Mouse (Mus musculus): ENCODE measurements around the gene Ankrd50. TPM values are rescaled to one million over a fixed set of nuclear protein-coding genes. Genes with fewer than 3 reads are reported as not detected.

Gene Ankrd50
- polyA plus RNA-seq, 1 experiment from 2014 or later = 11.2 TPM

DNA sequence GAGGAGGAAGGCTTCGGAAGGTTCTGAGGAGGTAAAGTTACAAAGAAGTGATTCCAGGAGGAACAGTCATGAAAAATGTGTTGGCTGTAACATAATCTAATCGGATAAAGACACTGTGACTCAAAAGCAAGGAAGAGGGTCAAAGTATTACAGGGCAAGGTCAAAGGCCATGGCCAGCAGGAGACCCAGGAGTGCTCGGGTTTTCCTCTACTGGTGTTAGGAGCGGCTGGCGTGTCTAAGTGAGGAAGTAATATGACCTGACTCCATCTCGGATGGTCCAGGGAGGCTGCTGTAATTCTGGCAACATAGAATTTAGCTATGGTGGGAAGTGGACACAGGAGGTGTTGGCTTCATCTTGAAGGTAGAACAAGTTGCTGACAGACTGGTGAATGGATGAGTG, 9.1 kb downstream of the Ankrd50 start:
- Histone ChIP-seq H3K4me2 (no peak overlapping the region), H3K9me3 (ENCODE audit: control insufficient read depth, low read length) (no peaks in the 10 kb centered on the region), H3K4me1 (replicated peaks; ENCODE audit: control insufficient read depth, insufficient read depth, low read length) (no peaks in the 10 kb centered on the region), H3K4me3 (ENCODE audit: low read depth, low read length) (no peak overlapping the region), H3K27ac (ENCODE audit: low read depth, low read length) (no peak overlapping the region), H3K9ac (ENCODE audit: low read depth, low read length) (no peak overlapping the region), H3K27me3 (replicated peaks; ENCODE audit: control insufficient read depth, insufficient read depth, low read length) (no peaks in the 10 kb centered on the region), H3K36me3 (ENCODE audit: control insufficient read depth, insufficient read depth, low read length) (peaks cover 3% of the 10 kb centered on the region; the same call in 1 of the 2 replicates)
- no peak for DNase-seq (ENCODE audit: low spot score)
- ATAC-seq (replicated peaks; ENCODE audit: low FRiP score) = no peak
- 67% methylated on average over 6 of the region's 6 CpGs for WGBS

DNA sequence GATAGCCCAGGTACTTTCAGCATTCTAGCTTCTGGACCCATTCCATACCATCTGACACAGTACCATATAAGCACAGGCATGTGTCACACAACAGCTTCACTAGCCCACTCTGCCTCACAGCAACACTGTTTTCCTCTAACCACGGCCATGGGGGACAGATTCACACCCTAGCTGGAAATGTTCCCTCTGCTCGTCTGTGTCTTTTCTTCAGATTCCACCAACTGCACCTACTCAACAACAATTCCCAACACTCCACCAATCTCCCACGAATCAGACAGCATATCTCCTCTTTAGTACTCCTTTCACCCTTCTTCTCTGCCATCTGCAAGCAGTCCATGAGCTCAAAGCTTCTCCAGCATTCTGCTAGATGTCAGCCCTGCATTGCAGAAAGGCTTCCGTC, 11.5 kb downstream of the Ankrd50 start:
- DNase-seq (ENCODE audit: low spot score) (no peak), ATAC-seq (replicated peaks; ENCODE audit: low FRiP score) (no peak)
- Histone ChIP-seq H3K27ac (ENCODE audit: low read depth, low read length) (no peak overlapping the region), H3K4me3 (ENCODE audit: low read depth, low read length) (no peak overlapping the region), H3K4me1 (replicated peaks; ENCODE audit: control insufficient read depth, insufficient read depth, low read length) (no peaks in the 10 kb centered on the region), H3K9ac (ENCODE audit: low read depth, low read length) (no peak overlapping the region), H3K36me3 (ENCODE audit: control insufficient read depth, insufficient read depth, low read length) (peaks cover 3% of the 10 kb centered on the region; the same call in 1 of the 2 replicates), H3K9me3 (ENCODE audit: control insufficient read depth, low read length) (no peaks in the 10 kb centered on the region), H3K4me2 (no peak overlapping the region), H3K27me3 (replicated peaks; ENCODE audit: control insufficient read depth, insufficient read depth, low read length) (no peaks in the 10 kb centered on the region)
- WGBS = 81% methylated on average over 4 of the region's 4 CpGs

DNA sequence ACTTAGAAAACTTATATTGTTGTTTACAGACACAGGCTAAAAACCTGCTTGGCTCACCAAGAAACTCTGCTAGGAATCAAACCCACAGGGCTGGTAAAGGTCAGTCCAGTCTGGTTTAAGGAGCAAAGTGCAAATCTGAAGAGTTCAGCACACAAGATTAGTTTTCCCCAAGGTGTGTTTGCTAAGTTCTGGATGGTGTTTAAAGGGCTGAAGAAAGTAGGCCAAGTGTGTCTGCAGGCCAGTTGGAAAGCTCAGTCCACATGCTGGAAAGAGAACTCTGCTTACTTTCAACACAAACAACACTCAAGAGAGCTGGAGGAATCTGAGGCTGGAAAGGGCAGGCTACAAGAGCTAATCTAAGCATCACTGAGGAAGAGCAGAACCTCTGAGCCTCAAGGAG, 13.1 kb downstream of the Ankrd50 start:
- no peak overlapping the region for H3K4me2 ChIP-seq
- H3K4me3 ChIP-seq (ENCODE audit: low read depth, low read length) = no peak overlapping the region
- no peaks in the 10 kb centered on the region for H3K27me3 ChIP-seq (replicated peaks; ENCODE audit: control insufficient read depth, insufficient read depth, low read length)
- H3K36me3 ChIP-seq (ENCODE audit: control insufficient read depth, insufficient read depth, low read length) = no peaks in the 10 kb centered on the region; the same call in 1 of the 2 replicates
- no peaks in the 10 kb centered on the region for H3K4me1 ChIP-seq (replicated peaks; ENCODE audit: control insufficient read depth, insufficient read depth, low read length)
- no peak for ATAC-seq (replicated peaks; ENCODE audit: low FRiP score)
- no peak overlapping the region for H3K27ac ChIP-seq (ENCODE audit: low read depth, low read length)
- no peaks in the 10 kb centered on the region for H3K9me3 ChIP-seq (ENCODE audit: control insufficient read depth, low read length)
- no peak for DNase-seq (ENCODE audit: low spot score)
- H3K9ac ChIP-seq (ENCODE audit: low read depth, low read length) = no peak overlapping the region

DNA sequence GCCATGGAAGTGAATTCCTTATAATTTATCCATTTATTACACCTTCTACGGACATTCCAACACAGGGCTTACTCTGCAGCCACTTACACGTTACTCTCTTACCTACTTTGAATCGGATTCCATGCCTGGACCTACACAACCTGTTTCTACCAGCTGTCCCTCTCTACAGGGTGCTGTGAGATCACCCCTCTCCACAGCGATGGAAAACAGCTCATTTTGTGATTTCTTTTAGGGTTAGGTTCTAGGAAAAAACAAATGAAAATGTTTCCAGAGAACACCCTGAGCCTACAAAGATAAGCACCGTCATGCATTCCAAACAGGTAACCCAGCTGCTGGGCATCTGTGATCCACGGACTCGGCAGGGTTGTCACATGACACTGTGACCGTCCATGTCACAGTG, 16.5 kb downstream of the Ankrd50 start:
- no peak overlapping the region for H3K27ac ChIP-seq (ENCODE audit: low read depth, low read length)
- no peaks in the 10 kb centered on the region for H3K27me3 ChIP-seq (replicated peaks; ENCODE audit: control insufficient read depth, insufficient read depth, low read length)
- H3K4me2 ChIP-seq = no peak overlapping the region
- H3K36me3 ChIP-seq (ENCODE audit: control insufficient read depth, insufficient read depth, low read length) = no peaks in the 10 kb centered on the region; the same call in 1 of the 2 replicates
- H3K4me3 ChIP-seq (ENCODE audit: low read depth, low read length) = no peak overlapping the region
- DNase-seq (ENCODE audit: low spot score) (no peak), ATAC-seq (replicated peaks; ENCODE audit: low FRiP score) (no peak)
- no peaks in the 10 kb centered on the region for H3K9me3 ChIP-seq (ENCODE audit: control insufficient read depth, low read length)
- no peaks in the 10 kb centered on the region for H3K4me1 ChIP-seq (replicated peaks; ENCODE audit: control insufficient read depth, insufficient read depth, low read length)
- H3K9ac ChIP-seq (ENCODE audit: low read depth, low read length) = no peak overlapping the region
- 86% methylated on average over 8 of the region's 8 CpGs for WGBS

DNA sequence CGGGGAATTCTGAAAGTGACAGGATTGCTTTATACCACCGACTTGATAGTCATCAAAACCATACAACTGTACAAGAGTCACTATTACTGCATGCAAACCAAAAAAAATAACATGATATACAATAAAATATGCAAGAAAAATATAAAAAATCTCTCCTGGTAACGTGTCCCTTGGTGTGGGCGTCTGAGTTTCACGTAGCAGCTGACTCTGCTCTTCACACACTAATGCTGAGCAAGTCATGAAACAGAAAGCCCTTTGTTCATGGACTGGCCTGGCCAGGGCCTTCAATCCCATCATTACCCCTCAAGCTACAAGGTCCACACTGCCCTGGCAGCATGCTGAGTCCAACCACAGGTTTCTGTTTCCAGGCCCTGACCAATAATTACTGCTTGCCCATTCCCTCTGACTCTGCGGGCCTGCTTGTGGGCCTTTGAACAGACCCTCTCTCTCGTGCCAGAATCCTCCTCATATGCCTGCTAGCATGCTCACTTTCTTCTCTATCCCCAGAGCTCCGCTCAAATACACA, 17.7 kb downstream of the Ankrd50 start:
- Histone ChIP-seq H3K9me3 (ENCODE audit: control insufficient read depth, low read length) (no peaks in the 10 kb centered on the region), H3K27ac (ENCODE audit: low read depth, low read length) (no peak overlapping the region), H3K4me2 (no peak overlapping the region), H3K27me3 (replicated peaks; ENCODE audit: control insufficient read depth, insufficient read depth, low read length) (no peaks in the 10 kb centered on the region), H3K4me1 (replicated peaks; ENCODE audit: control insufficient read depth, insufficient read depth, low read length) (no peaks in the 10 kb centered on the region), H3K4me3 (ENCODE audit: low read depth, low read length) (no peak overlapping the region), H3K9ac (ENCODE audit: low read depth, low read length) (no peak overlapping the region), H3K36me3 (ENCODE audit: control insufficient read depth, insufficient read depth, low read length) (peaks cover 7% of the 10 kb centered on the region)
- ATAC-seq (replicated peaks; ENCODE audit: low FRiP score) = no peak
- no peak for DNase-seq (ENCODE audit: low spot score)
- 90% methylated on average over 8 of the region's 8 CpGs for WGBS

DNA sequence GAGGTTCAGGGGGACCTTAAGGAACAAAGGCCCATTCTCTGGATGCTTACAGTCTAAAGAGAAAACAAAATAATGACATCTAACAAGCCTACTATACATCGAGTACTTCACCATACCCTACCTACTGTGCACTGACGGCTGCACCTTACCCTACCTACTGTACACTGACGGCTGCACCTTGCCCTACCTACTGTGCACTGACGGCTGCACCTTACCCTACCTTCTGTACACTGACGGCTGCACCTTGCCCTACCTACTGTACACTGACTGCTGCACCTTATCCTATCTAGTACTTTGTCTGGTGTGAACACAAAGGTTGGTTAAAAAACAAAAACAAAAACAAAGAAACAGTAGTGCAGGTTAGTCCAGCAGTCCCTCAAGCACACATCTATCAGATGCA, 18.5 kb downstream of the Ankrd50 start:
- WGBS = 89% methylated on average over 5 of the region's 5 CpGs
- H3K9me3 ChIP-seq (ENCODE audit: control insufficient read depth, low read length) = no peaks in the 10 kb centered on the region
- ATAC-seq (replicated peaks; ENCODE audit: low FRiP score) = no peak
- no peaks in the 10 kb centered on the region for H3K27me3 ChIP-seq (replicated peaks; ENCODE audit: control insufficient read depth, insufficient read depth, low read length)
- no peak overlapping the region for H3K27ac ChIP-seq (ENCODE audit: low read depth, low read length)
- H3K4me2 ChIP-seq = no peak overlapping the region
- H3K36me3 ChIP-seq (ENCODE audit: control insufficient read depth, insufficient read depth, low read length) = peaks cover 9% of the 10 kb centered on the region
- H3K4me3 ChIP-seq (ENCODE audit: low read depth, low read length) = no peak overlapping the region
- H3K4me1 ChIP-seq (replicated peaks; ENCODE audit: control insufficient read depth, insufficient read depth, low read length) = no peaks in the 10 kb centered on the region
- DNase-seq (ENCODE audit: low spot score) = no peak
- no peak overlapping the region for H3K9ac ChIP-seq (ENCODE audit: low read depth, low read length)

DNA sequence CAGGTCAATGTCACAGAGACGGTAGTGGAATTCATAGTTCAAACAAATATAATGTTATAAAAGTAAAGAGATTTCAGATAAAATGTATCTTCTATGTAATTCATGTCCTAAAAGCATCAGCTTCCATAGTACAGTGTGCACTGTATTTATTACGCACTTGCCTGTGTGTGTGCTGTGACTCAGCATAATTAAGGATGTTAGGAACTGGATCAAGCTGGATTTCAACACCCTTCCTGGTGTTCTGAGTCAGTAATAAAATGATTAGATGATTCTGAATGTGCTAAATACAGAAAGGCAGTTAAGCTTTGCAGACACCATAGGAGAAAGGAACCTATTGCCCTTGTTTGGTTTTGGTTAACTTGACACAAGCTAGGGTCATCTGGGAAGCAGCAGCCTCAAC, 21.5 kb downstream of the Ankrd50 start:
- DNase-seq (ENCODE audit: low spot score) (no peak), ATAC-seq (replicated peaks; ENCODE audit: low FRiP score) (no peak)
- WGBS = 82% methylated on average over 2 of the region's 2 CpGs
- H3K4me3 ChIP-seq (ENCODE audit: low read depth, low read length) = no peak overlapping the region
- no peaks in the 10 kb centered on the region for H3K27me3 ChIP-seq (replicated peaks; ENCODE audit: control insufficient read depth, insufficient read depth, low read length)
- no peak overlapping the region for H3K4me2 ChIP-seq
- peaks cover 9% of the 10 kb centered on the region for H3K36me3 ChIP-seq (ENCODE audit: control insufficient read depth, insufficient read depth, low read length)
- no peak overlapping the region for H3K9ac ChIP-seq (ENCODE audit: low read depth, low read length)
- no peaks in the 10 kb centered on the region for H3K4me1 ChIP-seq (replicated peaks; ENCODE audit: control insufficient read depth, insufficient read depth, low read length)
- no peaks in the 10 kb centered on the region for H3K9me3 ChIP-seq (ENCODE audit: control insufficient read depth, low read length)
- no peak overlapping the region for H3K27ac ChIP-seq (ENCODE audit: low read depth, low read length)

DNA sequence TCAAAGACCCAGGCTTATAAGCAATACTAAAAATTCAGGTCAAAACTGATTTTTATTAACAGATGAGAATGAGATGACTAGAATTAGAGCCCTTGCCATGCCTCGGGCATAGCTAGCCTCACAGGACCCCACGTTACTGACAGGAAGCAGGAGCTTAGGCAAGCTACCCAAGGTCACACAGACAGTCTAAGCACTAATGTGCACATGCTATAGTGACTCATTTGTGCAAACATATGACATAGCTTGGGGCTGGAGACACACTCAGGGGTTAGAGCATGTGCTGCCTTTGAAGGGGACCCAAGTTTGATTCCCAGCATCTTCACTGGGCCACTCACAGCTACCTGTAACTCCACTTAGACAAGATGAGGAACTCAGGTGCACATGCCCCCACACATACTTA, 22.9 kb downstream of the Ankrd50 start:
- no peak for ATAC-seq (replicated peaks; ENCODE audit: low FRiP score)
- 75% methylated on average over 2 of the region's 2 CpGs for WGBS
- peaks cover 16% of the 10 kb centered on the region for H3K36me3 ChIP-seq (ENCODE audit: control insufficient read depth, insufficient read depth, low read length)

DNA sequence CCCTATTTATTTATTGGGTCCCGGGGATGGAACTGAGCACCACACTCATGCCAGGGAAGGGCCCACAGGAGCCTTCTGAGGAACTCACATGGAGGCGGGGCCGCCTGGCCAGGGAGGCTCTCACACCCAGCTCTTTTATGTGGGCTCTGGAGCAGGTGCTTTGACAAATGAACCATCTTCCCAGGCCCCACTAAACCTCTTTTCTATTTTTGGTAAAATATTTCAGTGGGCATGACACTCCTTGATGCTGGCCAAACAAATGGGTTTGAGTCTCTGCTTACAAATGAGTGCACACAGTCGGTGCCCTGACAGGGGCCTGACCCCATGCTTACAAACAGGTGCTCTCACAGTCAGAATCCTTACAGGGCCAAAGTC, 24.4 kb downstream of the Ankrd50 start:
- Histone ChIP-seq H3K27ac (ENCODE audit: low read depth, low read length) (no peak overlapping the region), H3K4me3 (ENCODE audit: low read depth, low read length) (no peak overlapping the region), H3K9me3 (ENCODE audit: control insufficient read depth, low read length) (no peaks in the 10 kb centered on the region), H3K4me1 (replicated peaks; ENCODE audit: control insufficient read depth, insufficient read depth, low read length) (no peaks in the 10 kb centered on the region), H3K9ac (ENCODE audit: low read depth, low read length) (no peak overlapping the region), H3K36me3 (ENCODE audit: control insufficient read depth, insufficient read depth, low read length) (peaks cover 27% of the 10 kb centered on the region), H3K4me2 (no peak overlapping the region), H3K27me3 (replicated peaks; ENCODE audit: control insufficient read depth, insufficient read depth, low read length) (no peaks in the 10 kb centered on the region)
- WGBS = 85% methylated on average over 4 of the region's 4 CpGs
- DNase-seq (ENCODE audit: low spot score) = no peak
- ATAC-seq (replicated peaks; ENCODE audit: low FRiP score) = no peak

More for the DNA sequence above, 22.9 kb downstream of the Ankrd50 start:
- Histone ChIP-seq H3K27me3 (replicated peaks; ENCODE audit: control insufficient read depth, insufficient read depth, low read length) (no peaks in the 10 kb centered on the region), H3K4me1 (replicated peaks; ENCODE audit: control insufficient read depth, insufficient read depth, low read length) (no peaks in the 10 kb centered on the region), H3K9me3 (ENCODE audit: control insufficient read depth, low read length) (no peaks in the 10 kb centered on the region), H3K27ac (ENCODE audit: low read depth, low read length) (no peak overlapping the region), H3K4me3 (ENCODE audit: low read depth, low read length) (no peak overlapping the region), H3K4me2 (no peak overlapping the region), H3K9ac (ENCODE audit: low read depth, low read length) (no peak overlapping the region)
- no peak for DNase-seq (ENCODE audit: low spot score)
